ENCODE assay signal across 18 mouse cellular contexts in genomic region chr6:128058157-128058556, GRCm38 (mm10).
A peak's percentile ranks its signal among the peaks of the same experiment; 100 is the strongest.
DNase-seq lines count a peak whose midpoint lies in the region; ATAC-seq lines count a peak whose summit lies in the region.
"Had no signal": no experiment of that assay in that cellular context is flagged by ENCODE, and none has a peak within 500 bp of the region (broad histone marks: within the 10 kb centered on the region; RNA-seq: fewer than 3 reads in every experiment).

No protein-coding gene starts in this region.

- H3K27ac ChIP-seq in midbrain, embryonic 12.5 days (replicated peaks): no peak overlapping the region
- H3K27ac ChIP-seq in midbrain, embryonic 11.5 days (ENCODE audit: low read depth, low read length): no peak overlapping the region
- H3K27ac ChIP-seq in hindbrain, embryonic 16.5 days (ENCODE audit: low read depth, low read length): no peak overlapping the region
- H3K27ac ChIP-seq in neural tube, embryonic 13.5 days (replicated peaks): peak overlapping the region; percentile 80
- H3K27ac ChIP-seq: embryonic facial prominence, embryonic 10.5 days; intestine, embryonic 15.5 days had no signal

- 0 out of 2 replicates have a peak overlapping the region, but pooled peaks have one; percentile 3 for H3K4me2 ChIP-seq in midbrain, embryonic 12.5 days (replicated peaks)
- H3K4me2 ChIP-seq in midbrain, embryonic 11.5 days: no peak overlapping the region
- peak overlapping the region; percentile 35 for H3K4me2 ChIP-seq in hindbrain, embryonic 16.5 days (ENCODE audit: low read length)
- peak overlapping the region; percentile 33 for H3K4me2 ChIP-seq in neural tube, embryonic 13.5 days
- H3K4me2 ChIP-seq: heart, embryonic 11.5 days; intestine, embryonic 15.5 days had no signal

- DNase-seq in embryo, embryonic 10 days (ENCODE audit: low spot score): peak; percentile 55
- DNase-seq in embryo, embryonic 9.5 days (ENCODE audit: extremely low spot score): no peak
- no peak for DNase-seq in midbrain, embryonic 11.5 days (ENCODE audit: low spot score, missing footprints)
- DNase-seq in right cerebral cortex, adult 18-20 months: no peak
- DNase-seq: adrenal gland, adult 2 months; heart, postnatal 14 days; layer of hippocampus, postnatal 36 days; liver; liver, postnatal 0 days; lung, postnatal 14 days; right cerebral cortex, postnatal 4 days had no signal

- no peak for ATAC-seq in midbrain, embryonic 12.5 days (ENCODE audit: low FRiP score, low read depth)
- ATAC-seq in midbrain, embryonic 11.5 days (ENCODE audit: low FRiP score): no peak
- ATAC-seq in hindbrain, embryonic 16.5 days: peak; percentile 60
- ATAC-seq in neural tube, embryonic 13.5 days (ENCODE audit: low read depth): peak; percentile 81
- ATAC-seq in erythroid progenitor cell, adult 5-6 weeks (replicated peaks; ENCODE audit: low FRiP score, poor library complexity, severe bottlenecking): no peak
- ATAC-seq: intestine, embryonic 15.5 days; liver, postnatal 0 days had no signal

- H3K9ac ChIP-seq in midbrain, embryonic 12.5 days (replicated peaks): no peak overlapping the region
- no peak overlapping the region for H3K9ac ChIP-seq in midbrain, embryonic 11.5 days (ENCODE audit: low read length)
- H3K9ac ChIP-seq in hindbrain, embryonic 16.5 days (ENCODE audit: low read depth, low read length): peak overlapping the region; percentile 30; the same call in 1 of the 2 replicates
- peak overlapping the region; percentile 58 for H3K9ac ChIP-seq in neural tube, embryonic 13.5 days
- H3K9ac ChIP-seq: intestine, embryonic 15.5 days; liver, postnatal 0 days had no signal

- 57% methylated on average over 7 of the region's 7 CpGs for WGBS in midbrain, embryonic 12.5 days
- 50% methylated on average over 7 of the region's 7 CpGs for WGBS in midbrain, embryonic 11.5 days
- 29% methylated on average over 7 of the region's 7 CpGs for WGBS in hindbrain, embryonic 16.5 days
- 34% methylated on average over 7 of the region's 7 CpGs for WGBS in neural tube, embryonic 13.5 days

- no peaks in the 10 kb centered on the region for H3K36me3 ChIP-seq in midbrain, embryonic 12.5 days
- H3K36me3 ChIP-seq in midbrain, embryonic 11.5 days (ENCODE audit: control insufficient read depth, insufficient read depth, low read length): no peaks in the 10 kb centered on the region
- no peaks in the 10 kb centered on the region for H3K36me3 ChIP-seq in hindbrain, embryonic 16.5 days (ENCODE audit: control insufficient read depth, insufficient read depth, low read length)
- H3K36me3 ChIP-seq in neural tube, embryonic 13.5 days: no peaks in the 10 kb centered on the region
- H3K36me3 ChIP-seq: intestine, embryonic 15.5 days had no signal

- no peaks in the 10 kb centered on the region; the same call in none of the 2 replicates for H3K27me3 ChIP-seq in midbrain, embryonic 12.5 days
- H3K27me3 ChIP-seq in midbrain, embryonic 11.5 days (ENCODE audit: control insufficient read depth, insufficient read depth, low read length): no peaks in the 10 kb centered on the region
- H3K27me3 ChIP-seq in hindbrain, embryonic 16.5 days (replicated peaks; ENCODE audit: control insufficient read depth, insufficient read depth, low read length): no peaks in the 10 kb centered on the region
- H3K27me3 ChIP-seq in neural tube, embryonic 13.5 days: no peaks in the 10 kb centered on the region
- H3K27me3 ChIP-seq: intestine, embryonic 15.5 days had no signal

- H3K9me3 ChIP-seq in midbrain, embryonic 12.5 days: no peaks in the 10 kb centered on the region
- no peaks in the 10 kb centered on the region for H3K9me3 ChIP-seq in midbrain, embryonic 11.5 days (ENCODE audit: control insufficient read depth, low read length)
- H3K9me3 ChIP-seq in hindbrain, embryonic 16.5 days (ENCODE audit: control insufficient read depth, low read length): peaks cover 2% of the 10 kb centered on the region; the same call in 1 of the 2 replicates
- no peaks in the 10 kb centered on the region for H3K9me3 ChIP-seq in neural tube, embryonic 13.5 days
- H3K9me3 ChIP-seq: embryonic facial prominence, embryonic 10.5 days; intestine, embryonic 15.5 days had no signal

- H3K4me1 ChIP-seq in midbrain, embryonic 12.5 days: peaks cover 11% of the 10 kb centered on the region
- H3K4me1 ChIP-seq in midbrain, embryonic 11.5 days (ENCODE audit: control insufficient read depth, insufficient read depth, low read length): no peaks in the 10 kb centered on the region
- H3K4me1 ChIP-seq in hindbrain, embryonic 16.5 days (ENCODE audit: control insufficient read depth, insufficient read depth, low read depth, low read length): peaks cover 13% of the 10 kb centered on the region
- peaks cover 24% of the 10 kb centered on the region for H3K4me1 ChIP-seq in neural tube, embryonic 13.5 days (replicated peaks)
- H3K4me1 ChIP-seq: intestine, embryonic 15.5 days had no signal

- H3K4me3 ChIP-seq in midbrain, embryonic 12.5 days: no peak overlapping the region
- H3K4me3 ChIP-seq in midbrain, embryonic 11.5 days (ENCODE audit: low read depth, low read length): no peak overlapping the region
- no peak overlapping the region for H3K4me3 ChIP-seq in hindbrain, embryonic 16.5 days (ENCODE audit: low read length)
- no peak overlapping the region for H3K4me3 ChIP-seq in neural tube, embryonic 13.5 days
- H3K4me3 ChIP-seq: embryonic facial prominence, embryonic 10.5 days; intestine, embryonic 15.5 days had no signal

Comparison
In these comparisons a context has a peak if more than half of its experiments do, and no peak if none do; other contexts are left out.
1. ATAC-seq: peak in hindbrain, embryonic 16.5 days (single experiment) and neural tube, embryonic 13.5 days (single experiment); none in midbrain, embryonic 12.5 days (single experiment), midbrain, embryonic 11.5 days (single experiment) and erythroid progenitor cell, adult 5-6 weeks (single experiment).
2. H3K9ac ChIP-seq: peak in hindbrain, embryonic 16.5 days (single experiment) and neural tube, embryonic 13.5 days (single experiment); none in midbrain, embryonic 12.5 days (single experiment) and midbrain, embryonic 11.5 days (single experiment).